Comparison of ENCODE assay signal across 11 mouse cellular contexts in the genomic region with DNA sequence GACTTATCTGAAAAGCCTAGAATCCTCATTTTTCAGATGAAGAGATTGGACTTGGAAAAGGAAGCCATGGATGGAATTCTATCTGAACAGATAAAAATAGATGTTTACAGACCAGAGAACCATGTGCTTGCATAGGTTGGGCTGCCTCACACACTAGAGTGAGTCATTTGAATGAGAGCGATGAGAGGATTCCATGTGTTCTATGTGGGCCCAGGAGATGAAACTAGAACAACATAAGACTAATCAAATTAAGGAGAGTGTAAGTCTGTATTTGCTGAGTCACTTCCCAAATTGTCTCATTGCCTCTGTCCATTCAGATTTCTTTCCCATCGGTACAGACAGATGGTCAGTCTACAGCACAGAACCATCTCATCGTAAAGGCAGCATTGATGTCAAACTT.
"Had no signal": no experiment of that assay in that cellular context is flagged by ENCODE, and none has a peak within 500 bp of the region (broad histone marks: within the 10 kb centered on the region; RNA-seq: fewer than 3 reads in every experiment).

No protein-coding gene starts in this region.

- DNase-seq: liver, postnatal 0 days; lung, adult 2 months; lung, postnatal 14 days; lung, postnatal 36 days; right cerebral cortex, postnatal 14 days; thymus, adult 2 months; thymus, postnatal 25 days; thymus, postnatal 4 days had no signal

- ATAC-seq: liver, postnatal 0 days; lung, postnatal 0 days; midbrain, embryonic 13.5 days; midbrain, embryonic 15.5 days had no signal
